Mouse (Mus musculus): ENCODE measurements at regions not wholly inside any gene's neighbourhood (a gene's known extent, or its start where the extent isn't known, plus 50 kb on each side); places are given as distances from the start of the nearest gene placed in this dataset.

- Histone ChIP-seq H3K4me2 (no peak overlapping the region), H3K4me1 (no peaks in the 10 kb centered on the region), H3K36me3 (no peaks in the 10 kb centered on the region), H3K27me3 (replicated peaks) (no peaks in the 10 kb centered on the region), H3K4me3 (replicated peaks) (no peak overlapping the region), H3K27ac (no peak overlapping the region), H3K9me3 (no peaks in the 10 kb centered on the region), H3K9ac (no peak overlapping the region)
- 56% methylated on average over 5 of the region's 5 CpGs for WGBS
- ATAC-seq (ENCODE audit: insufficient read depth, low FRiP score, low read depth): no peak
These were observed 116.7 kb upstream of the 1700012A03Rik start for GRCm38 (mm10) chr6:31933364-31933763.

GRCm38 (mm10) chr6:31931116-31931515 is 118.9 kb upstream of the 1700012A03Rik start:
- H3K27ac ChIP-seq: no peak overlapping the region
- H3K4me3 ChIP-seq (replicated peaks): no peak overlapping the region
- no peaks in the 10 kb centered on the region for H3K9me3 ChIP-seq
- no peak overlapping the region for H3K9ac ChIP-seq
- no peaks in the 10 kb centered on the region for H3K4me1 ChIP-seq
- no peaks in the 10 kb centered on the region for H3K27me3 ChIP-seq (replicated peaks)
- no peaks in the 10 kb centered on the region for H3K36me3 ChIP-seq
- 82% methylated on average over 6 of the region's 6 CpGs for WGBS
- H3K4me2 ChIP-seq: no peak overlapping the region
- ATAC-seq (ENCODE audit: insufficient read depth, low FRiP score, low read depth): no peak

DNA sequence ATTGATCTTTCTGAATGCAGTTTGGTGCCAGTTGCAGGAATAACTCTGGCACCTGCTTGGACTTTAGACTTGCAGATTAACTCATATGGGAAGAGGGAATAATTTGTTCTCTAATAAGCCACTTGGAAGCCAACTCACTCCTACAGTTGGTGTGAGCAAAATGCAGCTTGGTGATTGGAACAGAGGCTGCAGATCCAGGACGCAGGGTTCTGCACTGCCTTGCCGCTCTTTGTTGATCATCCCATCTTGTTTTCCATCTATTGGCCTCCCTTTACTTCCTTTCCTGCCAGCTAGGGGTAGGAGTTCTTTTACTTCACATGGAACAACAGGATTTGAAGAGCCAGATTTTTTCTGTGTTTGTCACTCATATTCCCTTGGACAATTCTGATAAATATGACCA is 120.9 kb upstream of the 1700012A03Rik start:
- WGBS: 86% methylated on average over 2 of the region's 2 CpGs
- no peaks in the 10 kb centered on the region for H3K27me3 ChIP-seq (replicated peaks)
- no peaks in the 10 kb centered on the region for H3K4me1 ChIP-seq
- no peaks in the 10 kb centered on the region for H3K9me3 ChIP-seq
- H3K4me2 ChIP-seq: no peak overlapping the region
- no peak for ATAC-seq (ENCODE audit: insufficient read depth, low FRiP score, low read depth)
- no peak overlapping the region for H3K9ac ChIP-seq
- H3K27ac ChIP-seq: no peak overlapping the region
- H3K4me3 ChIP-seq (replicated peaks): no peak overlapping the region
- H3K36me3 ChIP-seq: no peaks in the 10 kb centered on the region

- ATAC-seq (ENCODE audit: insufficient read depth, low FRiP score, low read depth): no peak
- H3K36me3 ChIP-seq: no peaks in the 10 kb centered on the region
- no peak overlapping the region for H3K27ac ChIP-seq
- 47% methylated on average over 3 of the region's 3 CpGs for WGBS
- no peak overlapping the region for H3K4me3 ChIP-seq (replicated peaks)
- H3K9ac ChIP-seq: no peak overlapping the region
- no peak overlapping the region for H3K4me2 ChIP-seq
- no peaks in the 10 kb centered on the region for H3K27me3 ChIP-seq (replicated peaks)
- H3K4me1 ChIP-seq: no peaks in the 10 kb centered on the region
- H3K9me3 ChIP-seq: no peaks in the 10 kb centered on the region
These were observed 122.9 kb upstream of the 1700012A03Rik start for GRCm38 (mm10) chr6:31927181-31927580.

GRCm38 (mm10) chr6:31924669-31925046 is 125.4 kb upstream of the 1700012A03Rik start:
- Histone ChIP-seq H3K36me3 (no peaks in the 10 kb centered on the region), H3K27me3 (replicated peaks) (no peaks in the 10 kb centered on the region), H3K9me3 (no peaks in the 10 kb centered on the region), H3K4me2 (no peak overlapping the region), H3K27ac (no peak overlapping the region), H3K4me3 (replicated peaks) (no peak overlapping the region), H3K9ac (no peak overlapping the region), H3K4me1 (no peaks in the 10 kb centered on the region)
- 84% methylated on average over 2 of the region's 2 CpGs for WGBS
- no peak for ATAC-seq (ENCODE audit: insufficient read depth, low FRiP score, low read depth)

- H3K4me1 ChIP-seq: no peaks in the 10 kb centered on the region
- no peak overlapping the region for H3K4me2 ChIP-seq
- H3K36me3 ChIP-seq: no peaks in the 10 kb centered on the region
- no peak overlapping the region for H3K9ac ChIP-seq
- no peaks in the 10 kb centered on the region for H3K9me3 ChIP-seq
- H3K27me3 ChIP-seq (replicated peaks): no peaks in the 10 kb centered on the region
- no peak for ATAC-seq (ENCODE audit: insufficient read depth, low FRiP score, low read depth)
- 75% methylated on average over 3 of the region's 3 CpGs for WGBS
- H3K27ac ChIP-seq: no peak overlapping the region
- H3K4me3 ChIP-seq (replicated peaks): no peak overlapping the region
These were observed 125.9 kb upstream of the 1700012A03Rik start for GRCm38 (mm10) chr6:31923951-31924668.

DNA sequence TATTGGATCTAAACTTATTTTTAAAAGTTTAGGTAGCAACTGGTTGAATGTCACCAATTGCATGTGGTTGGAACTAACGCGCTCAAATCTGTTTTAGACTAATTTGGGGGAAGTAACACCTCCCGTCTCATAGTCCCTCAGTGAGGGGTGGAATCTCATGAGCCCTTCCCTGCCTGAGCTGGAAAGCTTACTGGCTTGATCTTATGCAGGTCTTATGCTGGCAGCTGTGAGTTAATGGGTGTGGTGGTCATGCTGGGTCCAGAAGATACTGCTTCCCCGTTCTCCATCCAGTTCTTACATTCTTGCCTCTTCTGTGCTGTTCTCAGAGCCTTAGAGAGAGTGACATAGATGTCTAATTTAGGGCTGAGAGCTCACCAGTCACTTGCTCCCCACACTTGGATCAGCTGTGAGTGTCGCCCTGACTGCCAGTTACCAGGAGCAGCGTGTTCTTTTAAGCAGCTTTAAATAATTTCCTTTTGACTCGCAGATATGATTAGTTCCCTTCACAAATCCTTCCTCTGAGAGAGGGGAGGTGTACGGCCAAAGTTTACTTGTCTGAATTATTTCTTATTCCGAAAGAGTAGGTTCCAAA is 128.4 kb upstream of the 1700012A03Rik start:
- Histone ChIP-seq H3K4me1 (no peaks in the 10 kb centered on the region), H3K9ac (no peak overlapping the region), H3K4me3 (replicated peaks) (no peak overlapping the region), H3K36me3 (no peaks in the 10 kb centered on the region), H3K4me2 (no peak overlapping the region), H3K27me3 (replicated peaks) (no peaks in the 10 kb centered on the region), H3K9me3 (no peaks in the 10 kb centered on the region), H3K27ac (no peak overlapping the region)
- 78% methylated on average over 9 of the region's 9 CpGs for WGBS
- no peak for ATAC-seq (ENCODE audit: insufficient read depth, low FRiP score, low read depth)

DNA sequence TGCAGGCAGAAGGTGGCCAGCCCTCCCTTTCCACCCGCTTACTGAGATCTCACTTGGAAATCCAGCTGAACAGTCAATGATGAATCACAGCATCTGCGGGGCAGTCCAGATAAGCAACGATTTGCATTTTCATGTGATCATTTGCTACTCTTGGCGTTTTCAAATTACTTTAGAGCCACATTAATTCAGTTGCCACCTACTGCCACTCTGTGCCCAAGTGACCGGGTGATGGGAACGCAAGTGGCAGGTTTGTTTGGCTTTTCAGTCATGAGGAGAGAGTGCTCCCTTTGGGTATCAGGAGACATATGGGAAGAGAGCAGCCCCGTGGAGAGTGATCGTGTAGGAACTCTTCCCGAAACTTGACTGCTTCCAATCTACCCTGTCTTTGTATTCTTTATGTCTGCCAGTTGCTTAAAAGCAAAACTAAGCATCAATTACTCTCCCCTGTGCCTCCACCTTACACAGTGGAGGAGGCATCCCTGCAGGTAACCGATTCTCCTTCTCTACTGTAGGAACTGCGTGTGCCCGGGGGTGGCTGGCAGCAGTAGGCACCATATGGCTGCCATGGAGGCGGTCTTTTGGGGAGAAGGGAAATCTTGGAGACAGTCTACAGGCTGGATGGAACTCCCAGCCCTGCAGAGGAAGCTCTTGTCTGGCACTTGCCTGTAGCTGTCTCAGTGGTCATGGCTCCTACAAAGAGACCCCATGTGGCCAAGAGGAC is 132.5 kb upstream of the 1700012A03Rik start:
- Histone ChIP-seq H3K27me3 (replicated peaks) (no peaks in the 10 kb centered on the region), H3K27ac (no peak overlapping the region), H3K4me2 (no peak overlapping the region), H3K9me3 (no peaks in the 10 kb centered on the region), H3K36me3 (no peaks in the 10 kb centered on the region), H3K4me3 (replicated peaks) (no peak overlapping the region), H3K4me1 (no peaks in the 10 kb centered on the region), H3K9ac (no peak overlapping the region)
- no peak for ATAC-seq (ENCODE audit: insufficient read depth, low FRiP score, low read depth)
- WGBS: 70% methylated on average over 13 of the region's 13 CpGs

GRCm38 (mm10) chr6:31901791-31902190 is 148.3 kb upstream of the 1700012A03Rik start:
- Histone ChIP-seq H3K9me3 (no peaks in the 10 kb centered on the region), H3K27me3 (replicated peaks) (no peaks in the 10 kb centered on the region), H3K4me1 (no peaks in the 10 kb centered on the region), H3K4me2 (no peak overlapping the region), H3K9ac (no peak overlapping the region), H3K36me3 (no peaks in the 10 kb centered on the region), H3K27ac (no peak overlapping the region), H3K4me3 (replicated peaks) (no peak overlapping the region)
- no peak for ATAC-seq (ENCODE audit: insufficient read depth, low FRiP score, low read depth)
- WGBS: 60% methylated on average over 2 of the region's 2 CpGs

GRCm38 (mm10) chr6:31899055-31899454 is 151.0 kb upstream of the 1700012A03Rik start:
- no peak for ATAC-seq (ENCODE audit: insufficient read depth, low FRiP score, low read depth)
- H3K9ac ChIP-seq: no peak overlapping the region
- H3K4me1 ChIP-seq: no peaks in the 10 kb centered on the region
- no peak overlapping the region for H3K4me3 ChIP-seq (replicated peaks)
- WGBS: 76% methylated on average over 3 of the region's 3 CpGs
- H3K9me3 ChIP-seq: no peaks in the 10 kb centered on the region
- no peak overlapping the region for H3K4me2 ChIP-seq
- H3K27me3 ChIP-seq (replicated peaks): no peaks in the 10 kb centered on the region
- H3K36me3 ChIP-seq: no peaks in the 10 kb centered on the region
- no peak overlapping the region for H3K27ac ChIP-seq

GRCm38 (mm10) chr6:31898609-31899008 is 151.4 kb upstream of the 1700012A03Rik start:
- H3K4me2 ChIP-seq: no peak overlapping the region
- H3K4me3 ChIP-seq (replicated peaks): no peak overlapping the region
- 43% methylated on average over 4 of the region's 4 CpGs for WGBS
- H3K36me3 ChIP-seq: no peaks in the 10 kb centered on the region
- no peaks in the 10 kb centered on the region for H3K4me1 ChIP-seq
- ATAC-seq (ENCODE audit: insufficient read depth, low FRiP score, low read depth): no peak
- no peaks in the 10 kb centered on the region for H3K9me3 ChIP-seq
- H3K27me3 ChIP-seq (replicated peaks): no peaks in the 10 kb centered on the region
- H3K9ac ChIP-seq: no peak overlapping the region
- H3K27ac ChIP-seq: no peak overlapping the region

DNA sequence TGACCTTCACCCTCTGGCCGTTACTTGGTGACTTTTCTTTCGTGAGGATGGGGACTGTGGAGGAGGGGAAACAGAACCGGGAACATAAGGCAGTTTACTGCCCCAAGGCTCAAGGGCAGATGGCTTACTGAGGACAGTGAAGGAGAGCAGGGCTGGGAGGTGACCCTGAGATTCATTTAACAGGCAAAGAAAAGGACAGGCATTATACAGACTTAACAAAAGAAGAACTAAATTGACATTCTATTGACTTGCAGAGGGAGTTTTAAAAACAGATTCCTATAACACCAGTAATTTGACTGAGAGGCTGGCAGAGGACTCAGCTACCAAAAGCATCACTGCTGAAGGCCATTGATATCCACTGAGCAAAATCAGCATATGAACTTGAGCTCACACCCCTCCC is 153.0 kb upstream of the 1700012A03Rik start:
- no peaks in the 10 kb centered on the region for H3K27me3 ChIP-seq (replicated peaks)
- no peak overlapping the region for H3K4me2 ChIP-seq
- no peak for ATAC-seq (ENCODE audit: insufficient read depth, low FRiP score, low read depth)
- H3K4me1 ChIP-seq: no peaks in the 10 kb centered on the region
- H3K9ac ChIP-seq: no peak overlapping the region
- no peaks in the 10 kb centered on the region for H3K9me3 ChIP-seq
- no peaks in the 10 kb centered on the region for H3K36me3 ChIP-seq
- WGBS: 71% methylated on average over 3 of the region's 3 CpGs
- H3K27ac ChIP-seq: no peak overlapping the region
- H3K4me3 ChIP-seq (replicated peaks): no peak overlapping the region

All from stomach, embryonic 15.5 days (tissue).